Mouse (Mus musculus) embryonic facial prominence, embryonic 15.5 days (tissue): Measurements from ENCODE around the gene Gm45233. TPM values are rescaled to one million over a fixed set of nuclear protein-coding genes. Genes with fewer than 3 reads are reported as not detected.

Source experiments
- ATAC-seq: fragments of 200-750 bp; cut with Nextera tagmentation; 2 replicates; pipeline ENCODE4 v1.8.0; 2017; ENCODE audit warnings: low read depth, moderate TSS enrichment; ENCODE audit not compliant: insufficient number of reproducible peaks, low FRiP score, low TSS enrichment
- H3K27ac ChIP-seq: fragments of 300-500 bp; sonication (generic); replicated peaks from 2 replicates; pipeline ENCODE4 v1.5.1; 2015; ENCODE audit warnings: mild to moderate bottlenecking, inconsistent platforms
- H3K27me3 ChIP-seq: fragments of 300-500 bp; sonication (generic); 2 replicates; pipeline ENCODE4 v1.6.1; 2015; ENCODE audit warnings: inconsistent platforms
- H3K36me3 ChIP-seq: fragments of 300-500 bp; sonication (generic); 2 replicates; pipeline ENCODE4 v1.6.1; 2015; ENCODE audit warnings: mild to moderate bottlenecking, inconsistent platforms
- H3K4me1 ChIP-seq: fragments of 300-500 bp; sonication (generic); 2 replicates; pipeline ENCODE4 v1.6.1; 2015; ENCODE audit warnings: inconsistent platforms
- H3K4me2 ChIP-seq: fragments of 300-500 bp; sonication (generic); replicated peaks from 2 replicates; pipeline ENCODE4 v1.6.1; 2015; ENCODE audit warnings: mild to moderate bottlenecking, inconsistent platforms
- H3K4me3 ChIP-seq: fragments of 300-500 bp; sonication (generic); replicated peaks from 2 replicates; pipeline ENCODE4 v1.5.1; 2015; ENCODE audit warnings: mild to moderate bottlenecking, inconsistent platforms
- H3K9ac ChIP-seq: fragments of 300-500 bp; sonication (generic); 2 replicates; pipeline ENCODE4 v1.6.1; 2015; ENCODE audit warnings: inconsistent platforms
- H3K9me3 ChIP-seq: fragments of 300-500 bp; sonication (generic); replicated peaks from 2 replicates; pipeline ENCODE4 v1.6.1; 2016; ENCODE audit warnings: inconsistent platforms
- WGBS: fragments of 180-500 bp; shearing (Covaris S2); methylation state at CpG from one replicate; pipeline ENCODE4 v1.1.7; 2015; 5-methylcytosine and 5-hydroxymethylcytosine counted together
- microRNA-seq: library from miRNA; unstranded; fragments of <30 nt; microRNA quantifications from one replicate; pipeline ENCODE4, GENCODE M21; 2016; ENCODE audit warnings: borderline number of aligned reads
- polyA plus RNA-seq: library from polyadenylated mRNA; unstranded; fragments of >200 nt; fragmentation: Nextera tagmentation; extraction: Ambion mirVana; gene quantifications from 2 replicates; pipeline ENCODE4 v1.2.1, GENCODE M21; 2015

The Gm45233 gene
- polyA plus RNA-seq, 1 experiment from 2014 or later, result 0.94 TPM

DNA sequence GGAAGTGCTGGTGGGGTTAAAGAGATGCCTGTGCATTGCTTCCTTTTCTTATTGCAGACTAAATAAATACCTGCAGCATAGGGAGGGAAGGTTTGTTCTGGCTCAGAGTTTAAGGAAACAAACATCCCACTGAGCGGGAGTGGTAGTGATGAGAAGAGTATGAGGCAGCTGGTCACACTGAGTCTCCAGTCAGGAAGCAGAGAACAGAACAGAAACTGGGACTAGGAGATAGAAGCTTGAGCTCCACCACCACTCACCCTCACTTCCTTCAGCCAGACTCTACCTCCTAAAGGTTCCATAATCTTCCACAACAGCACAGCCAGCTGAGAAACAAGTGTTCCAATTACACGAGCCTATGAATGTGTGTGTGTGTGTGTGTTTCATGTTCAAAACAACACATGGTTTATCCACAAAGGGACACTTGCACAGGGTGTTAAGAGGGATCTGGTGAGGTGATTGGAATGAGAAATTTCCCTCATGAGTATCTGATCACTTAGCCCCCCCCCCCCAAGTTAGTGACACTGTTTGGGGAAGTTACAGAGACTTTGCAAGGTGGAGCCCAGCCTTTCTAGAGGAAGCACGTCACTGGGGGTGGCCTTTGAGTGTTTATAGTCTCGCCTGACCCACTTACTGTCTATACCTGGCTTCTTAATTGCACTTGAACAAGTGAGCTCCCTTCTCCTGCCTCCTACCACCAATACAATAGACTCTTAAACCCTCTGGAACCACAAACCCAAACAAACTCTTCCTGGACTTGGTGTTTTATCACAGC is 68.0 kb downstream of the Gm45233 start:
- no peak overlapping the region for H3K9ac ChIP-seq
- no peaks in the 10 kb centered on the region for H3K4me1 ChIP-seq
- 53% methylated on average over 4 of the region's 4 CpGs for WGBS
- no peaks in the 10 kb centered on the region for H3K27me3 ChIP-seq
- H3K27ac ChIP-seq, result no peak overlapping the region
- ATAC-seq, result no peak
- H3K36me3 ChIP-seq, result no peaks in the 10 kb centered on the region
- H3K4me3 ChIP-seq, result no peak overlapping the region
- H3K9me3 ChIP-seq, result no peaks in the 10 kb centered on the region
- no peak overlapping the region for H3K4me2 ChIP-seq

- Histone ChIP-seq H3K36me3 (no peaks in the 10 kb centered on the region), H3K27ac (no peak overlapping the region), H3K27me3 (no peaks in the 10 kb centered on the region), H3K4me1 (no peaks in the 10 kb centered on the region), H3K9ac (no peak overlapping the region), H3K9me3 (no peaks in the 10 kb centered on the region), H3K4me2 (no peak overlapping the region), H3K4me3 (no peak overlapping the region)
- ATAC-seq, result no peak
- 64% methylated on average over 4 of the region's 4 CpGs for WGBS
Measured at GRCm38 (mm10) chr7:43512519-43512918, 68.6 kb downstream of the Gm45233 start.

Small RNA genes within 50 kb of the gene (microRNA-seq; reads per million reads assigned to microRNA genes)
- not detected for gene Mir7051

Other genes starting within 250 kb of the Gm45233 start
- 12.5 and 13.0 TPM in 2 replicates for gene Zfp715, start 130.8 kb upstream of the Gm45233 start, polyA plus RNA-seq
- 0.21 and 0.24 TPM in 2 replicates for gene Siglecf, start 92.8 kb upstream of the Gm45233 start, polyA plus RNA-seq
- gene Siglecg, start 35.9 kb upstream of the Gm45233 start, polyA plus RNA-seq, result 0.04 and 0.71 TPM in 2 replicates
- not detected in 2 replicates for gene Lim2, start 16.5 kb upstream of the Gm45233 start, polyA plus RNA-seq
- 2.1 and 3.2 TPM in 2 replicates for gene Nkg7, start 7.1 kb upstream of the Gm45233 start, polyA plus RNA-seq
- not detected in 2 replicates for gene Cldnd2, start 3.3 kb upstream of the Gm45233 start, polyA plus RNA-seq
- 258 and 284 TPM in 2 replicates for gene Etfb, start within 50 bp of the Gm45233 start, polyA plus RNA-seq
- gene Vsig10l, start 19.0 kb downstream of the Gm45233 start, polyA plus RNA-seq, result 13.6 and 15.3 TPM in 2 replicates
- 1.1 and 1.5 TPM in 2 replicates for gene Iglon5, start 45.9 kb downstream of the Gm45233 start, polyA plus RNA-seq
- gene 4931406B18Rik, start 61.8 kb downstream of the Gm45233 start, polyA plus RNA-seq, result not detected in 2 replicates
- gene Cd33, start 100.3 kb downstream of the Gm45233 start, polyA plus RNA-seq, result 1.9 and 2.8 TPM in 2 replicates
- gene Zfp658, start 118.1 kb downstream of the Gm45233 start, polyA plus RNA-seq, result 3.8 and 4.0 TPM in 2 replicates
- 13.6 and 13.7 TPM in 2 replicates for gene Zfp719, start 135.5 kb downstream of the Gm45233 start, polyA plus RNA-seq
- 0.24 and 0.45 TPM in 2 replicates for gene Zfp819, start 163.0 kb downstream of the Gm45233 start, polyA plus RNA-seq
- gene Ceacam18, start 190.6 kb downstream of the Gm45233 start, polyA plus RNA-seq, result not detected in 2 replicates
- gene Siglece, start 216.0 kb downstream of the Gm45233 start, polyA plus RNA-seq, result 1.0 and 1.7 TPM in 2 replicates
- gene Ctu1, start 227.9 kb downstream of the Gm45233 start, polyA plus RNA-seq, result 17.1 and 18.2 TPM in 2 replicates
- 1.3 and 2.4 TPM in 2 replicates for gene Klk14, start 246.3 kb downstream of the Gm45233 start, polyA plus RNA-seq